Mouse (Mus musculus): ENCODE measurements around the gene Hist1h4k.
"Not testable (repeated sequence)": the region's sequence is repeated elsewhere in the genome, so short reads cannot be mapped to it uniquely, and the experiment has no call there.

Gene Hist1h4k

DNA sequence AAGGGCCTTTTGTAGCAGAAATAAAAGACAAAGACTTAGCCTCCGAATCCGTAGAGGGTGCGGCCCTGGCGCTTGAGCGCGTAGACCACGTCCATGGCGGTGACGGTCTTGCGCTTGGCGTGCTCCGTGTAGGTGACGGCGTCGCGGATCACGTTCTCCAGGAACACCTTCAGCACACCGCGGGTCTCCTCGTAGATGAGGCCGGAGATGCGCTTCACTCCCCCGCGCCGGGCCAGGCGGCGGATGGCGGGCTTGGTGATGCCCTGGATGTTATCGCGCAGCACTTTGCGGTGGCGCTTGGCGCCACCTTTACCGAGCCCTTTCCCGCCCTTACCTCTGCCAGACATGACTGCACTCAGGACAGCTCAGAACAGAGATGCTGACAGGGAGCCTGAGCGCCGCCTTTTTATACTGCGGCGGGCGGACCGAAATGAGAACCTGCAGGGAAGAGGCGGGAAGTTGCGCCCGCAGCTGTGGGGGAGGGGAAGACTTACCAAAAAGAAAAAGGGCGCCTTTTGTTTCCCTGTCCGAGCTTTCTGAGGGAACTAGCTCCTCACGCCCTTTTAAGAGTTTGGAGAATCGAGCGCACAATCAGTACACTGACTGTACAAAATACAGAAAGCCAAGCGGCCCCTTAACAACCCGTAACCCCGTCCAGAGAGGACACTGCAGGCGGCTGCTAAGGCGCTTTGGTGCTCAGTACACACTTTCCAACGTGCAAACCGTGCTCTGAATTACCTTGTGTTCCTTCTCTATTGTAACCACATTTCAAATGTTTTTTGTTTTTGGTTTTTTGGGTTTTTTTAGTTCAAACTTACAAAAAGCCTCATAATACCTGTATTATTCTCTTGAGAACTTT, at the start of gene Hist1h4k:
TSS of gene Hist1h4k (minus strand) at position 347 of the 859 bp plus-strand sequence.
- peak; percentile 98 for DNase-seq (ENCODE audit: extremely low spot score)

DNA sequence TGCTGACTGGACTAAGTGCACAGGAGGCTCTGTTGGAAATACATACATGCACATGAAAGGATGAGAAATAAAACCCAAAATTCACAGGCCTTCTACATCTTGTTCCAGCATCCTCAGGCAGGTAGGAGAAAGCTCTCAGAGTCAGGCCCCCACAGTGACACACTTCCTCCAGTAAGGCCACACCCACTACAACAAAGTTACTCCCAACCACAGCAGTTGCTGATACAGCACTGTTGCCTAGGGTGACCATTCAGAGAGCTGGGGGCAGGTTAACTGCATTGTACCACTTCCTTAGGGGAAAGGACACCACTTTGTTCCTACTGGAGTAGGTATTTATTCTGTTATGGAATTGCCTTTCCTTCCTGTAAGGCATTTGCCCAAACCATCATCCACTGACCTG, 46.9 kb upstream of the Hist1h4k start:
- not testable (repeated sequence) for DNase-seq (ENCODE audit: extremely low spot score)

DNA sequence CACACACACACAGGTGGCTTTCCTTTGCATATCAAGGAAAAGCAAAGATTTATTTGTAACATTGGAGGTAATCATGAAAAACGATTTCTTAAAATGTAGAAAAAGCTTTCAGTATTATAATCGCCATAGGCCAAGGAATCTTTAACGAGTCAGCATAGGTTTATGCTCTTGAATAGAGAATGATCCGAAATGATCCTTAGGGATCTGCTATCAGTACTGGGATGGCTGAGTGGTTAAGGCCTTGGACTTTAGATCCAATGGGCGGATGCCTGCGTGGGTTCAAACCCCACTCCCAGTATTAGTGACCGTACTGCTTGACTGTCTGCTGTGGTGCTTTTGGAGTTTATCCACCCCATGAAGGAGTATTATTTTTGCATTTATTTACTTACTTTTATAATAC, 45.3 kb upstream of the Hist1h4k start:
- no peak for DNase-seq (ENCODE audit: extremely low spot score)

DNA sequence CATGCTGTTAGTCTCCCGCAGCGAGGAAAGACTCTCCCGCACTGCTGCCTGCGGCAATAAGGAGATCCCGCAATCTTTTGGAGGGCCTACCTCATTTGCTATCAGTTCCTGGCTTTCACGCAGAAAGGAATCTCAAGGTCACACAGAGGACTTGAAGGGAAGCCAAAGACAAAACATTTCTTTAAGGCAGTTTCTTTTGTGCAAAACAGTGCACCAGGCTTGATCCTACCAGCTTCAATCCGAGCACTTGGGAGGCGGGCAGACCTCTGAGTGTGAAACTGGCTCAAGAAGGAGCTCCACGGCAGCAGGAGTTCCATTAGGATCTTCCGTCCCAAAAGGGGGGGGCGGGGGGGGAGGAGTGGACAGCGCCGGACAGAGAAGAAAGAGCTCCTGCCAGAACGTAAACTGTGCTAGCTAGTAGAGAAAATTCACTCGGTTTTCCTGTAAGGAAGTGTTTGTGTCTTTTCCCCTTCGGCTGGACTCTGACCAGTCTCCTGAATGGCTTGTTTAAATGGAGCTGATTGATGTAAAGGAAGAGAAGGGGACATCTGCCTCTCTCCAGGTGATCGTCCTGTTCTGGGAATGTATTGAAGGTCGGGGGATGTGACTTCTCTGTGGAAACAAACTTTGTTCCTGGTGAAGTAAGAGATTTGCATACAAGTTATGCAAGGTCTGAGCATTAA, 40.4 kb upstream of the Hist1h4k start:
- DNase-seq (ENCODE audit: extremely low spot score): peak; percentile 57

DNA sequence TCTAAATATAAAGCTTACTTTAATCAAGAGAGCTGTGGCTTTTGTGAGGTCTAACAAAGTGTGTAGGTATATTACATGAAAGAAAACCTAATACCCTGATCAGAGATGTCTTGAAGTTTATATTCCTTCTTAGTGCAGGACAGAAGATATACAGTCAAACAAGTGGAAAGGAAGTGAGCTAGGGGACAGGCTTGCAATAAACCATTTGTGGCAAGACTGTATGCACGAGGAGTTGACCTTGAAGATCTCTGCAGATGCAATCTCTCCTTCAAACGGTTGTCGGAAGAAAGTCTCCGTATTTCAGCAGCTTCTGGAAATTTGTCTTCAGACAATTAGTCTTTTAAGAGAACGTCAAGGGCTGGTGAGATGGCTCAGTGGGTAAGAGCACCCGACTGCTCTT, 39.6 kb upstream of the Hist1h4k start:
- DNase-seq (ENCODE audit: extremely low spot score): no peak

DNA sequence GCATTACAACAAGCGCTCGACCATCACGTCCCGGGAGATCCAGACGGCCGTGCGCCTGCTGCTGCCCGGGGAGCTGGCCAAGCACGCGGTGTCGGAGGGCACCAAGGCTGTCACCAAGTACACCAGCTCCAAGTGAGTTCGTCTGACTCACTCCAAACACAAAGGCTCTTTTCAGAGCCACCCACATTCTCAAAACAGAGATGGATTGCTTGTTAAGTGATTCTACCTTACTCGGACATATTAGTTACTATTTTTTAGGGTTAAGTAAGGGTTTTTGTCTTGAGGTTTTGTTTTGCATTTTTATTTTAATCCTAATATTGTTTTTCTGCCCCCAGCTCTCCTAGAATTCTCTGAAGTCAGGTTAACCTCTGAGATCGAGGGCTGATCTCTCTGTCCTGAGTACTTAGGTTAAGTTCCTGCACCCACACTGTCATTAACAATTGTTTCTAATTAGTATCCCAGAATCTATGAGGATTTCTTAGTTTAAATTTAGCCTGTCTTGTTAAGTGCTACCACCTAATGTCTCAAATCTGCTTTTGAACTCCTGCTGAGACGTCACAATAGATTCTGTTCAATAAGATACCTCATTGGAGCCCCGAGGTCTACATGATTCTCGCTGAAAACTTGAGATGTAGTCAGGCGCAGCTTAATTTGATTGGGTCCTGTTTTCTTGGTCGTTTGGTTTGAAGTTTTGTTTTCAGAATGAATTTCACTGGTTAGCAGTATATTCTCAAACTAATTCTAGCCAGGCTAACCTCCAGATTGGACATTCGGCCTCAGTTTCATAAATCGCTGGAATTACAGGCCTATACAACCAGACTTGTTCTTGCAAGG, 37.7 kb upstream of the Hist1h4k start:
- DNase-seq (ENCODE audit: extremely low spot score): peak; percentile 63

DNA sequence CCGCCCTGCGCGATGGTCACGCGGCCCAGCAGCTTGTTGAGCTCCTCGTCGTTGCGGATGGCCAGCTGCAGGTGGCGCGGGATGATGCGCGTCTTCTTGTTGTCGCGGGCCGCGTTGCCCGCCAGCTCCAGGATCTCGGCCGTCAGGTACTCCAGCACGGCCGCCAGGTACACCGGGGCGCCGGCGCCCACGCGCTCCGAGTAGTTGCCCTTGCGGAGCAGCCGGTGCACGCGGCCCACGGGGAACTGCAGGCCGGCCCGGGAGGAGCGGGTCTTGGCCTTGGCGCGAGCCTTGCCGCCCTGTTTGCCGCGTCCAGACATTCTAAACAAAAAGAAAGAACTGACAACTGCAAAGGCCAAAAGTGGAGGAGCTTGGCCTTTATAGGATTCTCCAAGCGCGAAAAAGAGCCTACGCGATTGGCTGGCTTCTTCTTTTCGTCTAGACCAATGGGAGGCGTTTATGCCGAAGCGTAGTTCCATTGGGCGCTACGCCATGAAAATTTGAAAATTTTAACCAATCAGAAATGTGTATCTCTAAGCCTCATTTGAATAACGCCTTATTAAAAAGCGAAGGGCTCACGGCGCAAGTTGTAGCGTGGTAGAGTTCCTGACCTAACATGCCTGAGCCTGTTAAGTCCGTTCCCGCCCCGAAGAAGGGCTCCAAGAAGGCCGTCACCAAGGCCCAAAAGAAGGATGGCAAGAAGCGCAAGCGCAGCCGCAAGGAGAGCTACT, 36.8 kb upstream of the Hist1h4k start, which contains the start of the genes Hist1h2an and Hist1h2bp:
TSS of gene Hist1h2an (minus strand) at position 320 of the 731 bp plus-strand sequence.
TSS of gene Hist1h2bp (plus strand) at position 563 of the 731 bp plus-strand sequence.
- peak; percentile 95 for DNase-seq (ENCODE audit: extremely low spot score)

DNA sequence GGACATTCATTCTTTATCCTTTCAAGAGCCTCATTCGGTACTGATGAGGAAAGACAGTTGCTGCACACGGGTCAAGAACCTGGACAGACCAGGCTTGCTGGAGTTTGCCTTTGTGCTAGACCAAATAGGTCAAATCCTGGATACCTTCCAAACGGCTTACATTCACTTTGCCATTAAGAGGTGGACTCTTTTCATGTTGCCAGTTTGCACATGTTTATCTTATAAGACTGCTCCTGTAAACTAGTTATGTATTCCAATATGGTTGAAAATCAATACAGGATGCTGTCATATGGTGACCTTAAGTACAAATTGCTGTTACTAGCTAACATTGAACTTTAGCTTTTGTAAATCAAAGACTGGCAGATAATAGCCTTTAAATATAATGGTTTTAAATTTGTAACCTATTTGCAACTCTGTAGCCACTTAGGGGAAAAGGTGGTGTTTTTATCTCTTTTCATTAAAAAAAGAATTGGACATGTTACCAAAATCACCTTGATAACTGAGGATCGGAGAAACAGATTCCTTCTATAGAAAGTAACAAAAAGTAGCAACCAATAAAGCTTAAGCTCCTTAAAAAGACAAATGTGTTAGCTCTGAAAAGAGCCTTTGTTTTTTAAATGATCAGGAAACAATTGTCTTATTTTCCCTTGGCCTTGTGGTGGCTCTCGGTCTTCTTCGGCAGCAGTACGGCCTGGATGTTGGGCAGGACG, 36.0 kb upstream of the Hist1h4k start:
- peak; percentile 74 for DNase-seq (ENCODE audit: extremely low spot score)

DNA sequence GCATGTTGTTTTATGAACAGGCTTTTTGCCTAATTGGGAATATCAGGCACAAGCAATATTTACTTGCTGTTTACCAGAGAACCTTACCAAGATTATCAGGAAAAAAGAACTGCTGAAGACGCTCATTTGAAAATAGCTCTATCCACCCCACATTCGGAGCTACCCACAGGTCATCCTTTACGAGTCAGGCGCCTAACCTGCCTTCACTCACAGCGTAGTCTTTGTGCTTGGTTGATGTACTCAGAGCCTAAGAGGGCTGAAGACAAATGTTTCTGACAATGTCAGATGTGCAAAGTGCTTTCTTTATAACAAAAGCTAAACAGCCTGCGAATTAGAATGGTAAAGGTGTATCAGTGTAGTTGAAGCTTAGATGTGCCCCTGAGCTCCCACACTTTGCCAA, 34.0 kb upstream of the Hist1h4k start:
- DNase-seq (ENCODE audit: extremely low spot score): peak; percentile 45

DNA sequence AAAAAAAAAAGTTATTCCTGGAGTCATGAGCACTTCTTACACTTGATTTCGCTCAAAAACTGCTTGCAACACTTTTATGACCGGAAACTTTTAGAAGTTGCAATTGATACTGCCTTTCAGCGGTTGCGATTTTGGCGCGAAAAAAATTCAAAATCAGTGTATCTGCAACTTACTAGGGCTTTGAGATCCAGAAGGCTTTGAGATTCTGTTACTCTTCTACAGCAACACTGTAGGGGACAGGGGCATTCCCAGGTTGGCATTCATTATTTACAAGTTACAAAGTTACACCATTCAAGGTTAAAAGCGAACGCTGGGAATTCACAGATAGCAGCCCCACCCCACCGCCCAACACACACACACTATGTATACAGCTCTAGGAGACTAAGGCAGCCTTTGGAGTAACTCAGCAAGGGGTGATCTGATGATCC, 33.4 kb upstream of the Hist1h4k start:
- peak; percentile 76 for DNase-seq (ENCODE audit: extremely low spot score)

DNA sequence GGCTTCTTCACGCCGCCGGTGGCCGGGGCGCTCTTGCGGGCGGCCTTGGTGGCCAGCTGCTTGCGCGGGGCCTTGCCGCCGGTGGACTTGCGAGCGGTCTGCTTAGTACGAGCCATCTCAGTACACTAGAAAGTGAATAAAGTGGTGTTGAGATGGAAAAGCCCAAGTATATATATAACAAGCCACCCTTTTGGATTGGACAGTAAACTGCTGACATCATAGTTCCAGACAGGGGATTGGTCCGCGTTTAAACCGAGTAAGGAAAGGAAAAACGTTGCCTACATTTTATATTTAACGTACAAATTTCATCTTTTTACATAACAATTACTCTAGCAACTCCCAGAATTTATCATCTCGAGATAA, 32.9 kb upstream of the Hist1h4k start, which contains the start of gene Hist1h3i:
TSS of gene Hist1h3i (minus strand) at position 116 of the 363 bp plus-strand sequence.
- peak; percentile 91 for DNase-seq (ENCODE audit: extremely low spot score)

DNA sequence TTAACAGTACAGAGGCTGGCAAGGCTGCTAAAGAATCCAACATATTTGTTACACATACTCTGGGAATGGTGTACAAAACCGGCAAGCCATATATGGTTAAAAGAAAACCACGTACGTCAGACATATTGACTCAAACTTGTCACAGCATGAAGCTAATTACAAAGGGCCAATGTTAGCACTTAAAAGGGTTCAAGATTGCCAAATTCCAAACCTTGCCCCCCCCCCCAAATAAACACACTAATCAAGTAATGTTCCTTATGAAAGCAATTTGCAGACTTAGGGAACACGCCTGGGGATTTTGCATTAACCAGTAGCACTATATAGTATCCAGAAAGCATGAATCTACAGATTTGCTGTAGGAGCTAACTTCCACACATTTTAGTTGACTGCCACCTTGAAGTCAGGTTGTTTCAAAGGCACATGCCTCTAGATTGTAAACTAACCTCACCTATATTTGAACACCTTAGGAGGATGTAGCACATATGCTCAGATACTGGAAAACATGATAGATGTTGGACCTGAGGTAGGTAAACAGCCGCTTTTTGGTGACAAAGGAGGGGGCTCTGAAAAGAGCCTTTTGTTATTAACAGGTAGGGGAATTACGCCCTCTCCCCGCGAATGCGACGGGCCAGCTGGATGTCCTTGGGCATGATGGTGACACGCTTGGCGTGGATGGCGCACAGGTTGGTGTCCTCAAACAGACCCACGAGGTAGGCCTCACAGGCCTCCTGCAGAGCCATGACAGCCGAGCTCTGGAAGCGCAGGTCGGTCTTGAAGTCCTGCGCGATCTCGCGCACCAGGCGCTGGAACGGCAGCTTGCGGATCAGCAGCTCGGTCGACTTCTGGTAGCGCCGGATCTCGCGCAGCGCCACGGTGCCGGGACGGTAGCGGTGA, 32.3 kb upstream of the Hist1h4k start:
- DNase-seq (ENCODE audit: extremely low spot score): peak; percentile 82

DNA sequence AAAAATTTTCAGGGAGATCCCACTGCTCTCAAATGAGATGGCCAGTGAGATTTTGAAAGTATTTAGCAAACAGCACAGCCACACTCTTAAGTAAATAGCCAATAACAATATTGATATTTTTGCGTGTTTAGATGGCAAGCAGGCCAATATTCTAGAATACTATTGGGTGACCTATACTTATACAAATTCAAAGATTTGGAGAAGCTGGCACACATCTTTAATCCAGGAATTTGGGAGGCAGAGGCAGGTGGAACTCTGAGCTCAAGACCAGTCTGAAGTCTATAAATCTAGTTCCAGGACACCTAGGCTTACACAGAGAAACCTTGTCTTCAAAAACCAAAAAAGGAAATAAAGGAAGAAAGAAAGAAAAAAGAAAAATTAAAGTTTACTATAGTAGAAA, 31.3 kb upstream of the Hist1h4k start:
- DNase-seq (ENCODE audit: extremely low spot score): no peak

DNA sequence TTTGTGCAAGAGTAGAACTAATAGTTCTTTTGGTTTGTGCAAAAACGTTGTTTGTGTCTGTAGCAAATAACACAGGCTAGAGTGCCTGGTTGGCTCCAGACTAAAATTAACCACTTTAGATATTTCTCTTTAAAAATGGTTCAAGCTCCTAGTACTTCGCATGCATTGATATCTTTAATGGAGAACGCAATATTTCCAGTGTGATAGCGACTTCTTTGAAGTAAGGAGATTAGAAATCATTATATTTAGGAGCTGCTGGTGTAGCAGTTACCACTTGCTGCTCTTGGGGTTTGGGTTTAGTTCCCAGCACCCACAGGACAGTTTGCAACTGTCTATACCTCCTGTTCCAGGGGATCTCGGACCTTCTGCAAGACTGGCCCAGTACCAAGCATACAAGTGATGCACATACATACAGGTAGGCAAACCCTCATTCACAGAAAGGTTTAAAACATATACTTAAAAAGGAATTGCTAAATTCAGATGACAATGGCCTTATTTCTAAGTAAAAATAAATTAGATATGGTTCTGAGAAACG, 30.8 kb upstream of the Hist1h4k start:
- DNase-seq (ENCODE audit: extremely low spot score): peak; percentile 50

DNA sequence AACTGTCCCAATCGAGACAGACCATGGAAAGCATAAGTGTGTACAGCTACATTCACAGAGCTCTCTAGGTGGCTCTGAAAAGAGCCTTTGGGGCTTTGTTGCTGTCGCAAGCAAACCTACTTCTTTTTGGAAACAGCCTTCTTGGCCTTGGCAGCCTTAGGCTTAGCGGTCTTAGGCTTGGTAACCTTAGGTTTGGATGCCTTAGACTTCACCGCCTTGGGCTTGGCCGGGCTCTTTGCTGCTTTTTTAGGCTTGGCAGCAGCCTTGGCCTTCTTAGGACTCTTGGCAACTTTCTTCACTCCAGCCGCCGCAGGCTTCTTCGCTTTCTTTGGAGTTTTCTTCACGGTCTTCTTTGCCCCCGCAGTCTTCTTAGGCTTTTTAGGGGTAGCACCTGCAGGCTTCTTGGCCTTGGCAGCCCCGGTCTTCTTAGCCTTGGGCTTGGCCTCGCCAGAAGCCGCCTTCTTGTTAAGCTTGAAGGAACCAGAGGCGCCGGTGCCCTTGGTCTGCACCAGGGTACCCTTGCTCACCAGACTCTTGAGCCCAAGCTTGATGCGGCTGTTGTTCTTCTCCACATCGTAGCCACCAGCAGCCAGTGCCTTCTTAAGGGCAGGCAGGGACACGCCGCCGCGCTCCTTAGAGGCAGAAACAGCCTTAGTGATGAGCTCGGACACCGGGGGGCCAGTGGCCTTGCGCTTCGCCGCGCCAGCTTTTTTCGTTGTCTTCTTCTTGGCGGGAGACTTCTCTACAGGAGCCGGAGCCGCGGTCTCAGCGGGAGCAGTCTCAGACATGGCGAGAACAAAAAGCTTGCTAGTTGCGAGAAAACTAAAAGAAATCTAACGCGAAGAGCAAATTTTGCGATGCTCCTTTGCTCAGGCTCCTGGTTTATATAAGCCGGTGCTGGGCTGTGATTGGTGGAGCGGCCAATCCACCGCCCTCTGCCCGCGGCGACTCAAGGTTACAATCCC, 29.7 kb upstream of the Hist1h4k start, which contains the start of gene Hist1h1b:
TSS of gene Hist1h1b (minus strand) at position 859 of the 965 bp plus-strand sequence.
- peak; percentile 92 for DNase-seq (ENCODE audit: extremely low spot score)

DNA sequence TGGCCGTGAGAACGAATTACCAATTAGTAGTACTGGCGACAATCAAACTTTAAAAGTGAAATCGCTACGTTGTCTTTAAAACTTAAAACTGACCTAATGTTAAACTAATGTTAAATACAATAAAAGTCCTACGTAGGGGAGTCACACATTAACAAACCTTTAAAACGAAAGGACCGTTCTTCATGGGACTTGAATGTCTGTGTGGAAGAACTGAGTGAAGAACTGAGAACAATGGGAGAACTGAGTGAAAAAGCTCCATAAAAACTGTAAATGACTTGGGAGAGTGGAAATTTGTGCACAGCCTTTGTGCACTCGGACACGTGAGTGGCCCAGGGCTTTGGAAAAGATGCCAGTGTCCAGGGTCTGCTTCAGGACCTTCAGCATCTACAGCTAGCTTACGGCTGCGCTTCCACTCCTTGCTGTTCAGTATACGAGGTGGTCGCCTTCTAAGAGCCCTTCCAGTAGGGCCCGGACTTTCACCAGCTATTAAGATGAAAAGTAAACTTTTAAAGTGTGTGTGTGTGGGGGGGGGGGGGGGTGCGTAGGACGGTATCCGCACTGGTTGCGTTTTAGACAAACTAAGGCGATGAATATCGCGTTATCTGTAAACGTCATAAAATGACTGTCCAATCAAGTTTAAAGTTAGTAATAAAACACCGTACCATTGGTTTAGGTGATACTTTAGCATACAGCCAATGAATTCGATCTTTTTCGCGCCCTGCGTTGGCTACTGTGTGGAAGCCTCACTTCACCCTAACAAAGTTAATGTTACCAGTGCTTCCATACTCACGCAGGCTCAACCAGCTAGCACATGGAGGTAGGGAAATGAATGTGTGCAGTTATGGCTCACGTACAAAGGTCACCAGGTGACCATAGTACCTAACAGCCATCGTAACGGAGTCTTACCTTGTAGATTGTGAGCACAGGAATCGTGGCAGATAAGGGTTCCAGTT, 28.8 kb upstream of the Hist1h4k start:
- DNase-seq (ENCODE audit: extremely low spot score): peak; percentile 85

DNA sequence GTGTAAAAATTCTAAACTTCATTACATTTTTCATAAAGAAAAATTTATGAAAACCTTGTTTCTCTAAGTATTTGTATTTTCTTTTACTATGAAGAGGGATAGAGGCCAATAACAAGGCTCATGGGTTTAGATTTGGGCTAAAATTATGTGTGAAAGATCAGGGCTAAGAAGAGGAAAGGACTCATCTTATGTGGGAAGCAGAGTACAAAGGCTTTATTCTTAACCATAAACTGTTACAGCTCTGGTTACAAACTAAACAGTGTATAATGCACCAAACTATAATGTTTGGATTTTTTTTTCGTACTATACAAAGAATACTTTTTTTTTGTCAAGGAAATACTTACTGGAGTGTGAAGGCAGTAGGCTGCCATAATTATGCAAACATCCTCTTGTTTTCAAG, 5.4 kb upstream of the Hist1h4k start:
- DNase-seq (ENCODE audit: extremely low spot score): no peak
